10 mouse cellular contexts compared by ENCODE assay signal in genomic region chr7:118409421-118409820, GRCm38 (mm10). TPM values are rescaled to one million over a fixed set of nuclear protein-coding genes. Genes with fewer than 3 reads are reported as not detected.
A peak's percentile ranks its signal among the peaks of the same experiment; 100 is the strongest.
DNase-seq lines count a peak whose midpoint lies in the region; ATAC-seq and TF ChIP-seq lines count a peak whose summit lies in the region.
"Had no signal": no experiment of that assay in that cellular context is flagged by ENCODE, and none has a peak within 500 bp of the region (broad histone marks: within the 10 kb centered on the region; RNA-seq: fewer than 3 reads in every experiment).

No protein-coding gene starts in this region.

- DNase-seq in heart, postnatal 14 days: peak; percentile 26 to 55
- DNase-seq in 3T3-L1 (ENCODE audit: low read depth, low spot score): peak; percentile 40
- peak; percentile 55 for DNase-seq in embryonic facial prominence, embryonic 11.5 days (ENCODE audit: low spot score)
- DNase-seq in ovary, adult 18-20 months (ENCODE audit: low spot score): no peak
- no peak for DNase-seq in layer of hippocampus, adult 18-20 months (ENCODE audit: low spot score in 2 of 2)
- no peak for DNase-seq in layer of hippocampus, adult 8-10 months (ENCODE audit: low spot score in 2 of 2)

- no peak overlapping the region for H3K9ac ChIP-seq in heart, embryonic 11.5 days (ENCODE audit: low read depth, low read length)
- no peak overlapping the region for H3K9ac ChIP-seq in ES-Bruce4 (ENCODE audit: low read depth, poor library complexity, severe bottlenecking)
- H3K9ac ChIP-seq in embryonic facial prominence, embryonic 11.5 days (replicated peaks; ENCODE audit: low read length): no peak overlapping the region
- H3K9ac ChIP-seq: hindbrain, embryonic 15.5 days had no signal

- no peak overlapping the region for H3K4me3 ChIP-seq in heart, embryonic 11.5 days (ENCODE audit: low read depth, low read length)
- no peak overlapping the region for H3K4me3 ChIP-seq in ES-Bruce4 (ENCODE audit: low read depth, low read length)
- H3K4me3 ChIP-seq in embryonic facial prominence, embryonic 11.5 days (ENCODE audit: low read depth, low read length): no peak overlapping the region
- H3K4me3 ChIP-seq: hindbrain, embryonic 15.5 days had no signal

- ATAC-seq in heart, embryonic 11.5 days (replicated peaks; ENCODE audit: insufficient number of reproducible peaks, low FRiP score, low TSS enrichment): no peak
- no peak for ATAC-seq in embryonic facial prominence, embryonic 11.5 days (replicated peaks; ENCODE audit: insufficient number of reproducible peaks, low FRiP score, low TSS enrichment, low read depth)

- H3K27ac ChIP-seq in heart, embryonic 11.5 days (ENCODE audit: low read depth, low read length): no peak overlapping the region
- no peak overlapping the region for H3K27ac ChIP-seq in ES-Bruce4 (ENCODE audit: insufficient read depth, low read length)
- no peak overlapping the region for H3K27ac ChIP-seq in embryonic facial prominence, embryonic 11.5 days (replicated peaks; ENCODE audit: low read depth, low read length)
- H3K27ac ChIP-seq: hindbrain, embryonic 15.5 days; macrophage had no signal

- no peak for TF ChIP-seq EP300 in ES-Bruce4 (IDR thresholded peaks at IDR 0.05; ENCODE audit: insufficient read depth, low read depth, low read length)

- TF ChIP-seq POLR2A in ES-Bruce4 (IDR thresholded peaks at IDR 0.05; ENCODE audit: insufficient read depth, low read length): no peak

- H3K4me1 ChIP-seq in heart, embryonic 11.5 days (ENCODE audit: control insufficient read depth, insufficient read depth, low read length): no peaks in the 10 kb centered on the region
- H3K4me1 ChIP-seq in ES-Bruce4 (ENCODE audit: control insufficient read depth, insufficient read depth, low read length): no peaks in the 10 kb centered on the region
- peaks cover 2% of the 10 kb centered on the region; the same call in 1 of the 2 replicates for H3K4me1 ChIP-seq in embryonic facial prominence, embryonic 11.5 days (ENCODE audit: control insufficient read depth, insufficient read depth, low read length)
- H3K4me1 ChIP-seq: hindbrain, embryonic 15.5 days had no signal

- 16% methylated on average over 2 of the region's 2 CpGs for WGBS in heart, embryonic 11.5 days (ENCODE audit: insufficient replicate concordance)
- WGBS in embryonic facial prominence, embryonic 11.5 days: 33% methylated on average over 2 of the region's 2 CpGs

- no peaks in the 10 kb centered on the region for H3K9me3 ChIP-seq in heart, embryonic 11.5 days (replicated peaks; ENCODE audit: control insufficient read depth, low read length)
- H3K9me3 ChIP-seq in ES-Bruce4 (replicated peaks; ENCODE audit: control insufficient read depth, insufficient read depth, low read length, poor library complexity, severe bottlenecking): no peaks in the 10 kb centered on the region
- no peaks in the 10 kb centered on the region for H3K9me3 ChIP-seq in embryonic facial prominence, embryonic 11.5 days (replicated peaks; ENCODE audit: control insufficient read depth, low read length)
- H3K9me3 ChIP-seq: hindbrain, embryonic 15.5 days had no signal

- H3K36me3 ChIP-seq in heart, embryonic 11.5 days (ENCODE audit: control insufficient read depth, insufficient read depth, low read length): no peaks in the 10 kb centered on the region
- no peaks in the 10 kb centered on the region for H3K36me3 ChIP-seq in ES-Bruce4 (ENCODE audit: control insufficient read depth, insufficient read depth, low read length, poor library complexity, severe bottlenecking)
- no peaks in the 10 kb centered on the region for H3K36me3 ChIP-seq in embryonic facial prominence, embryonic 11.5 days (replicated peaks; ENCODE audit: control insufficient read depth, insufficient read depth, low read depth, low read length)
- H3K36me3 ChIP-seq: hindbrain, embryonic 15.5 days had no signal

- intact Hi-C loops in heart, postnatal 14 days (cut with DNase I): loop anchor here (2.0 kb wide), 1 partner anchor 105 kb away; no protein-coding TSS in a partner anchor

- H3K4me2 ChIP-seq in heart, embryonic 11.5 days: no peak overlapping the region
- no peak overlapping the region for H3K4me2 ChIP-seq in embryonic facial prominence, embryonic 11.5 days (ENCODE audit: low read depth, low read length)
- H3K4me2 ChIP-seq: hindbrain, embryonic 15.5 days had no signal

- H3K27me3 ChIP-seq in heart, embryonic 11.5 days (ENCODE audit: control insufficient read depth, insufficient read depth, low read length): no peaks in the 10 kb centered on the region
- no peaks in the 10 kb centered on the region for H3K27me3 ChIP-seq in ES-Bruce4 (ENCODE audit: control insufficient read depth, insufficient read depth, low read length, poor library complexity, severe bottlenecking)
- no peaks in the 10 kb centered on the region for H3K27me3 ChIP-seq in embryonic facial prominence, embryonic 11.5 days (ENCODE audit: control insufficient read depth, insufficient read depth, low read length)
- H3K27me3 ChIP-seq: hindbrain, embryonic 15.5 days had no signal

- TF ChIP-seq CTCF in ES-Bruce4 (IDR thresholded peaks at IDR 0.05; ENCODE audit: low read depth, low read length): peak; percentile 49

RNA-seq across cellular contexts. Expression of gene Syt17, which starts 38.6 kb away (rescaled TPM):
- 1 to 10 TPM; 2.1 to 2.9 TPM for total RNA-seq in heart, postnatal 14 days (2021)
- 0.39 and 1.0 TPM in 2 replicates for polyA plus RNA-seq in heart, embryonic 11.5 days (2014; fragmentation: Nextera tagmentation; extraction: Ambion mirVana)
- polyA plus RNA-seq in ES-Bruce4 (2011; ENCODE audit: insufficient read depth, insufficient read length, low read depth, missing spikeins): 4.0 and 4.5 TPM in 2 replicates
- polyA plus RNA-seq in embryonic facial prominence, embryonic 11.5 days (2014; fragmentation: Nextera tagmentation; extraction: Ambion mirVana): 2.3 TPM in 2 replicates
- 10 to 100 TPM; 87.5 to 95.5 TPM for total RNA-seq in layer of hippocampus, adult 18-20 months (2021)
- 10 to 100 TPM; 61.5 to 90.0 (median 76.4) TPM for total RNA-seq in layer of hippocampus, adult 8-10 months (2022)
- polyA plus RNA-seq: macrophage had no signal

Comparison
In these comparisons a context has a peak if more than half of its experiments do, and no peak if none do; other contexts are left out.
1. DNase-seq: peak in heart, postnatal 14 days (2 of 2), 3T3-L1 (single experiment) and embryonic facial prominence, embryonic 11.5 days (single experiment); none in ovary, adult 18-20 months (single experiment), layer of hippocampus, adult 18-20 months (0 of 2) and layer of hippocampus, adult 8-10 months (0 of 2).
2. RNA of gene Syt17, which starts 38.6 kb away (total RNA-seq): 87.5 to 95.5 TPM in layer of hippocampus, adult 18-20 months and 61.5 to 90.0 TPM in layer of hippocampus, adult 8-10 months; 2.1 to 2.9 TPM in heart, postnatal 14 days; every median in the first group is over 10 times any median in the second.